In genomic region chr14:46512118-46512517, GRCm38 (mm10) we compare ENCODE assay signal across 19 mouse cellular contexts.
DNase-seq lines count a peak whose midpoint lies in the region; ATAC-seq and TF ChIP-seq lines count a peak whose summit lies in the region.
"Had no signal": no experiment of that assay in that cellular context is flagged by ENCODE, and none has a peak within 500 bp of the region (broad histone marks: within the 10 kb centered on the region; RNA-seq: fewer than 3 reads in every experiment).

No protein-coding gene starts in this region.

- H3K36me3 ChIP-seq in liver, adult 2 months (ENCODE audit: control insufficient read depth, insufficient read depth, low read length) = no peaks in the 10 kb centered on the region
- no peaks in the 10 kb centered on the region for H3K36me3 ChIP-seq in liver, embryonic 12.5 days
- H3K36me3 ChIP-seq: forebrain, embryonic 10.5 days; midbrain, embryonic 13.5 days had no signal

- TF ChIP-seq CTCF in liver, adult 2 months (IDR thresholded peaks at IDR 0.05; ENCODE audit: low read depth, low read length) = no peak

- no peaks in the 10 kb centered on the region for H3K9me3 ChIP-seq in liver, embryonic 12.5 days (replicated peaks)
- H3K9me3 ChIP-seq: forebrain, embryonic 10.5 days; midbrain, embryonic 13.5 days had no signal

- peak; percentile 24 for DNase-seq in adrenal gland, postnatal 10 days
- no peak for DNase-seq in adrenal gland, postnatal 4 days (ENCODE audit: low spot score in 2 of 2)
- peak; percentile 96 for DNase-seq in liver, adult 2 months (ENCODE audit: extremely low read depth, low read depth, low spot score)
- peak; percentile 60 for DNase-seq in NIH3T3 (ENCODE audit: low read depth)
- DNase-seq in lung, postnatal 14 days = peak; percentile 10
- no peak for DNase-seq in MN1 (ENCODE audit: low spot score)
- DNase-seq in thymus, postnatal 14 days = no peak
- DNase-seq: B cell, adult 2 months; cerebellum, adult 9-10 months; gastrocnemius, postnatal 10 days; layer of hippocampus, postnatal 36 days; right cerebral cortex, adult 18-20 months; spleen, adult 18-20 months; thymus, adult 18-20 months had no signal

- no peaks in the 10 kb centered on the region for H3K27me3 ChIP-seq in liver, adult 2 months (ENCODE audit: control insufficient read depth, insufficient read depth, low read length)
- H3K27me3 ChIP-seq in liver, embryonic 12.5 days (replicated peaks) = peaks cover 9% of the 10 kb centered on the region; the same call in 1 of the 2 replicates
- H3K27me3 ChIP-seq: midbrain, embryonic 13.5 days had no signal

- no peak for ATAC-seq in liver, embryonic 12.5 days
- ATAC-seq: midbrain, embryonic 13.5 days had no signal

- no peaks in the 10 kb centered on the region for H3K79me2 ChIP-seq in liver, adult 2 months (ENCODE audit: control insufficient read depth, insufficient read depth, low read length)

- WGBS in liver, adult 2 months = 72% methylated on average over 1 of the region's 1 CpGs
- WGBS in liver, embryonic 12.5 days (ENCODE audit: insufficient replicate concordance) = 86% methylated on average over 1 of the region's 1 CpGs

- H3K4me3 ChIP-seq in liver, adult 2 months (ENCODE audit: insufficient read depth, low read depth, low read length) = no peak overlapping the region
- H3K4me3 ChIP-seq in liver, embryonic 12.5 days = no peak overlapping the region
- H3K4me3 ChIP-seq: forebrain, embryonic 10.5 days; midbrain, embryonic 13.5 days had no signal

- H3K4me2 ChIP-seq in liver, embryonic 12.5 days = no peak overlapping the region
- H3K4me2 ChIP-seq: liver, embryonic 11.5 days; midbrain, embryonic 13.5 days had no signal

- H3K9ac ChIP-seq in liver, adult 2 months (ENCODE audit: low read depth, low read length) = no peak overlapping the region
- no peak overlapping the region for H3K9ac ChIP-seq in liver, embryonic 12.5 days
- H3K9ac ChIP-seq: midbrain, embryonic 13.5 days had no signal

- peaks cover 10% of the 10 kb centered on the region for H3K4me1 ChIP-seq in liver, adult 2 months (ENCODE audit: control insufficient read depth, insufficient read depth, low read length)
- no peaks in the 10 kb centered on the region for H3K4me1 ChIP-seq in liver, embryonic 12.5 days
- H3K4me1 ChIP-seq: forebrain, embryonic 10.5 days; midbrain, embryonic 13.5 days had no signal

- no peak overlapping the region for H3K27ac ChIP-seq in liver, adult 2 months (replicated peaks; ENCODE audit: insufficient read depth, low read depth, low read length)
- no peak overlapping the region for H3K27ac ChIP-seq in liver, embryonic 12.5 days
- H3K27ac ChIP-seq: forebrain, embryonic 10.5 days; macrophage; midbrain, embryonic 13.5 days had no signal

- TF ChIP-seq POLR2A in liver, adult 2 months (IDR thresholded peaks at IDR 0.05; ENCODE audit: extremely low read depth, insufficient read depth, low read length) = no peak

Comparison
In these comparisons a context has a peak if more than half of its experiments do, and no peak if none do; other contexts are left out.
1. DNase-seq: peak in adrenal gland, postnatal 10 days (single experiment), liver, adult 2 months (single experiment), NIH3T3 (single experiment) and lung, postnatal 14 days (single experiment); none in adrenal gland, postnatal 4 days (0 of 2), MN1 (single experiment) and thymus, postnatal 14 days (single experiment).